Mouse (Mus musculus) liver, embryonic 15.5 days (tissue): ENCODE measurements around the gene Otulin. TPM values are rescaled to one million over a fixed set of nuclear protein-coding genes. Genes with fewer than 3 reads are reported as not detected.

ENCODE experiments used
- ATAC-seq: fragments of 200-750 bp; cut with Nextera tagmentation; 2 replicates; pipeline ENCODE4 v1.8.0; 2017; ENCODE audit warnings: moderate number of reproducible peaks, mild to moderate bottlenecking, moderate library complexity; ENCODE audit not compliant: insufficient read depth
- H3K27ac ChIP-seq: fragments of 300-500 bp; sonication (generic); replicated peaks from 2 replicates; pipeline ENCODE4 v1.5.1; 2015; ENCODE audit warnings: mild to moderate bottlenecking, inconsistent platforms
- H3K27me3 ChIP-seq: fragments of 300-500 bp; sonication (generic); 2 replicates; pipeline ENCODE4 v1.6.1; 2015; ENCODE audit warnings: mild to moderate bottlenecking, inconsistent platforms
- H3K36me3 ChIP-seq: fragments of 300-500 bp; sonication (generic); replicated peaks from 2 replicates; pipeline ENCODE4 v1.6.1; 2015; ENCODE audit warnings: moderate library complexity, mild to moderate bottlenecking, inconsistent platforms
- H3K4me1 ChIP-seq: fragments of 300-500 bp; sonication (generic); replicated peaks from 2 replicates; pipeline ENCODE4 v1.6.1; 2015; ENCODE audit warnings: inconsistent platforms
- H3K4me2 ChIP-seq: fragments of 300-500 bp; sonication (generic); 2 replicates; pipeline ENCODE4 v1.6.1; 2015; ENCODE audit warnings: moderate library complexity, mild to moderate bottlenecking, inconsistent platforms
- H3K4me3 ChIP-seq: fragments of 300-500 bp; sonication (generic); replicated peaks from 2 replicates; pipeline ENCODE4 v1.5.1; 2015; ENCODE audit warnings: mild to moderate bottlenecking, inconsistent platforms
- H3K9ac ChIP-seq: fragments of 300-500 bp; sonication (generic); 2 replicates; pipeline ENCODE4 v1.6.1; 2015; ENCODE audit warnings: moderate library complexity, mild to moderate bottlenecking, inconsistent platforms
- H3K9me3 ChIP-seq: fragments of 300-500 bp; sonication (generic); replicated peaks from 2 replicates; pipeline ENCODE4 v1.6.1; 2016; ENCODE audit warnings: inconsistent platforms
- WGBS: fragments of 180-500 bp; shearing (Covaris S2); methylation state at CpG from one replicate; pipeline ENCODE4 v1.1.7; 2015; ENCODE audit warnings: mixed read lengths; ENCODE audit not compliant: insufficient replicate concordance; 5-methylcytosine and 5-hydroxymethylcytosine counted together
- polyA plus RNA-seq: library from polyadenylated mRNA; unstranded; fragments of >200 nt; fragmentation: Nextera tagmentation; extraction: Ambion mirVana; gene quantifications from 2 replicates; pipeline ENCODE4 v1.2.1, GENCODE M21; 2015

Gene Otulin
- polyA plus RNA-seq, 1 experiment from 2014 or later, result 17.3 TPM

DNA sequence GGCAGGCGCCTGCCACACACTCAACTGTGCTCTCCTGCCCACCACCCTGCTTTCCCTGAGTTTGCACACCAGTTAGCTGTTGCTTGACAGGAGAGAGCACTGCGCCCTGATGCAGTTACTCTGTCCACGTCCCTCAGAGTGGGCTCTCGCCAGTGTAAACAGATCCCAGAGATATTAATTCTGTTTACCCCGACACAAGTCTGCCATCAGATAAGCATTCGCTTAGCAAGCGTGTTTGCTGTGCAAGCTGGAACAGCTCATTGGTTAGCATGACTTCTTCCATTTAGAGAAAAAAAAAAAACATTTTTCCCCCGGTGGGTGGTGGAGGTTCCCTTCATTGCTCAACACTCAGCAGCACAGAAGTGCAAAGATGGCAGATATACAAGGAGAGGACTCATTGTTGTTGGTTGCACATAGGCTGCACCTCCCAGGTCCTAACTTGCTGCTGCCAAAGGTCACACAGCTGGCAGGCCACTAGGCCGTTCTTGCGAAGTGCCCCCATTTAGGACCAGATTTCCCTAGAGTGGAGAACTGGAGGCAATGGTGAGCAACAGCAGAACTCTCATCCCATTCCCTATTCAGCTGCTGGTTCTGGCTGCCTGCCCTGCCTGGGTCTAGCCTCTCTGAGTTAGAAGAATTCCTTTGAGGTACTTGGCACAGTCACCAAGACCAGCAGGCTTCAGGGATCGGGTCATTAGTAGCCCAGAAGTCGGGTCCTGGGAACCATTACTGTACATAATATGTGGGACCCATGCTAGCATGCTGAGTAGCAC is 105.1 kb downstream of the Otulin start:
- Histone ChIP-seq H3K27ac (no peak overlapping the region), H3K36me3 (no peaks in the 10 kb centered on the region), H3K9me3 (no peaks in the 10 kb centered on the region), H3K4me1 (peaks cover 13% of the 10 kb centered on the region; the same call in 1 of the 2 replicates), H3K4me2 (no peak overlapping the region), H3K27me3 (no peaks in the 10 kb centered on the region), H3K9ac (no peak overlapping the region), H3K4me3 (no peak overlapping the region)
- 64% methylated on average over 12 of the region's 12 CpGs for WGBS
- ATAC-seq, result no peak

DNA sequence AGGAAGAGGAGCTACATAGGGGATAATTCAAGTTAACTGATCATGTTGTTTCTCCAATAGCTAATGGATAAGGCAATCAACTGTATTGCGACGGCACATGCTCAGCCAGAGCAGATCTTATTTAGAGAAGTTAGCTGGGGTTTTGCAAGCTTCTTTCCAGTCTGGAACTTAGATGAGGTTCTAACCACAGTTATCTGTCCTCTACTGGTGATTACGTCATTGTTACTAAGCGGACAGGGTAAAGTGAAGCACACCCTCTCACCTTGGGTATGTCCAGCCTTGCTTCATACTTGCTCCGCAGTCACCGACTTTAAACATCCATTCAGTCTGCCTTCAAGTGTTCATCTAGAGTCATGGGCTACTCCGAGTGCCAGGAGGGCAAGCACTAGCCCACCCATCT is 110.6 kb downstream of the Otulin start:
- Histone ChIP-seq H3K4me1 (peaks cover 3% of the 10 kb centered on the region; the same call in 1 of the 2 replicates), H3K4me3 (no peak overlapping the region), H3K36me3 (no peaks in the 10 kb centered on the region), H3K27ac (no peak overlapping the region), H3K4me2 (no peak overlapping the region), H3K27me3 (no peaks in the 10 kb centered on the region), H3K9me3 (no peaks in the 10 kb centered on the region), H3K9ac (no peak overlapping the region)
- ATAC-seq, result no peak
- WGBS, result 67% methylated on average over 7 of the region's 7 CpGs

DNA sequence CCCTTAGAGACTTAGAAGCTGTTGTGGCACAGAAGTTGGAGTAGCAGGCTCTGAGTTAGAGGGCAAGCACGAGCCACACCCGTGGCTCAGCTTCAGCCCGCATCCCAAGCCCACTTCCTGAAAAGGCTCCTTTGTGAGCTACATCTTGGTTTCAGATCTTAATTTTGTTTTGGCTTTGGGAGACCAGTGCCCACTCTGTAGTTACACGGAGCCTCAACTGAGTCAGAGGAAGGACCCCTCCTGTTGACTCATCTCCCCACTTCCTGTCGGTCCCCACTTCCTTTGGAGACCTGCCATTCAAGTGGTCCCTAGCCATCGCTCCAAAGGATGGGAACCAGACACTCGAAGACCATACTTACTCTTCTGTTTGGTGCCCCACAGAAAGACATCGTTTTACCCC is 112.5 kb downstream of the Otulin start:
- 19% methylated on average over 8 of the region's 8 CpGs for WGBS
- H3K4me1 ChIP-seq, result no peaks in the 10 kb centered on the region
- H3K4me2 ChIP-seq, result no peak overlapping the region
- H3K27ac ChIP-seq, result no peak overlapping the region
- no peak for ATAC-seq
- no peaks in the 10 kb centered on the region for H3K9me3 ChIP-seq
- no peak overlapping the region for H3K4me3 ChIP-seq
- no peak overlapping the region for H3K9ac ChIP-seq
- H3K36me3 ChIP-seq, result no peaks in the 10 kb centered on the region
- no peaks in the 10 kb centered on the region for H3K27me3 ChIP-seq

DNA sequence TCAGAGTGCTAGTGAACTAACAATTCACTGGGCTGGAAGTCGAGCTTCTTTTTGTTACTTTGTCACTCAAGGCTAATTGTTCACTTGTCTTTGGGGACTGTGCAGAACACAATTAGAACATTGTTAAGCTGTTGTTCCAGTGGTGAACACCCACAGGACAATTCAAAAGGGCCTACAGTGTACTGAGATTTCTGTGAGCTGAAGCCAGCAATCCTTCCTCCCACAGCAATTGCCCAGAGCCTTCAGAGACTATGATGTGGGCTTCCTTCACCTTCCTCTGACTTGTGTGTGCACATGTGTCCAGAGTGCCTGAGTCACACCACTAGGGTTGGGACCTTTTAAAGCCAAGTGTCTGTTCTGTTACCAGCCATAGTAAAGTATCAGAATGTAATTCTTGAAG is 113.6 kb downstream of the Otulin start:
- WGBS, result 68% methylated on average over 1 of the region's 1 CpGs
- H3K27me3 ChIP-seq, result no peaks in the 10 kb centered on the region

DNA sequence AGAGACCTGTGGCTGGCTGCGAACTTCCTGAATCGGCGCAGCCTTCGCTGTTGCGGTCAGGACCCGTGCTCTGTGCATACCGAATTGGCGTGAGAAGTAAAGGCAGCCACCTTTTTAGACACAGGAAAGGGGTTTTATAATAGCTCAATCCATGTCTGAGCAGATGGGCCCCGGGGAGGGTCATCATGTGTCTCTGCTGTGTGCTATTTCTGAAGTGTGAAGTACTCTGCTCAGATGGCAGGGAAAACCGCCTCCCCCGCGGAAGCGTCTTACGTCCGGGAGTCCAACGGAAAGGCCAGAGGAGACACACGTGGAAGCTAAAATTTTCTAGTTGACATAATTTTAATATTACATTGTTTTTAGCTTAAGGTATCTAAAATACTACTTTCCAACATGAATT is 121.5 kb downstream of the Otulin start:
- Histone ChIP-seq H3K36me3 (no peaks in the 10 kb centered on the region), H3K4me2 (no peak overlapping the region), H3K27ac (no peak overlapping the region), H3K9me3 (no peaks in the 10 kb centered on the region), H3K27me3 (no peaks in the 10 kb centered on the region), H3K4me3 (no peak overlapping the region), H3K4me1 (peaks cover 23% of the 10 kb centered on the region), H3K9ac (no peak overlapping the region)
- WGBS, result 88% methylated on average over 17 of the region's 17 CpGs
- ATAC-seq, result no peak

More for the DNA sequence above, 113.6 kb downstream of the Otulin start:
- Histone ChIP-seq H3K27ac (no peak overlapping the region), H3K4me1 (no peaks in the 10 kb centered on the region), H3K4me3 (no peak overlapping the region), H3K9ac (no peak overlapping the region), H3K9me3 (no peaks in the 10 kb centered on the region), H3K4me2 (no peak overlapping the region), H3K36me3 (no peaks in the 10 kb centered on the region)
- no peak for ATAC-seq

DNA sequence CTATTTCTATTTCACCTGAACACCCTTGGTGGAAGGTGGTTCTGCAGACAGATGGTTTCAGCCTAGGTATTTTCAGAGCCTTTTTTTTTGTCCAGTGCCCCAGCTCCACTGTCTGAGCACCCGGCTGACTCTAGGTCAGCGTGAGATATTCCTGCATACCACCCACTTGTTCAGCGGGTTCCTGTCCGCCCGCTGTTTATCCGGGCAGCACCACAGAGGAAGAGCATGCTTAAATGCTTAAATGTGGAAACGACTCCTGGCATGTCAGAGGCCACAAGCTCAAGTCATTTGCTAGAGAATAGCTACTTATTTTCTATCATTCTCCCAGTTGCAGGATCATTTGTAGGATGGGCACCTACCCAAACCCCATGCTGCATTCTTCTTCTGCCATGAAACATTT is 122.3 kb downstream of the Otulin start:
- Histone ChIP-seq H3K36me3 (no peaks in the 10 kb centered on the region), H3K9ac (no peak overlapping the region), H3K27ac (no peak overlapping the region), H3K27me3 (no peaks in the 10 kb centered on the region), H3K4me3 (no peak overlapping the region), H3K9me3 (no peaks in the 10 kb centered on the region), H3K4me1 (peaks cover 27% of the 10 kb centered on the region), H3K4me2 (no peak overlapping the region)
- WGBS, result 83% methylated on average over 7 of the region's 7 CpGs
- no peak for ATAC-seq

DNA sequence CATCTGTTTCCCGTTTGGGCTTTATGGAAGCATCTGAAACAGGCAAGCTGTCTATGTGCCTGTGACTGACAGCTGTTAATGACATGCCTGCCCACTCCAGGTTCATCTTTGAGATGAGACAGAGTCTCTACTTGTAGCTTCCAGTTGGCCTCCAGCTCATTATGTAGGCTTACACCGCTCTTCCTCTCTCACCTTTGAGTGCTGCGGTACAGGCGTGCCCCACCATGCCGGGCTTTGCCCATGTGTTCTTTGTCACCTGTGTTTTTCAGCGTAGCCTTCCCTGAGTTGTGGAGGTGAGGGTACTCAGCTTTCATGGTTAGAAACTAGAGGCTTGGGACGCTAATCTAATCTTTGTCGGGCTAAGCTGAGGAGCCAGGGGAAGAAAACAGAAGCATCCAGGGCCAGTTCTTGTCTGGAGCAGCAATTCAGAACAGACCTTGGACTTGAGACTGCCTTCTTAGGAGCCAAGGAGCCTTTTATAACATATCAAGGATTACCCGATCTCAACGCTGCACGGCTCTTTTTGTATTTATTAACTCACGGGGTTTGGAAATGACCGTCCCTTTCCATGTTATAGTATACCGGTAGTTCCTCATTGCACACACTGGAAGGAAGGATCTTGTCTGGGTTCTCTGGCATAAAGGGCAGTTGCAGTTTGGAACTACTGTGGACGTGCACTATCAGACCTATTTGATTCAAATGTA is 123.4 kb downstream of the Otulin start:
- Histone ChIP-seq H3K9ac (no peak overlapping the region), H3K4me2 (no peak overlapping the region), H3K4me3 (no peak overlapping the region), H3K27me3 (no peaks in the 10 kb centered on the region), H3K4me1 (peaks cover 31% of the 10 kb centered on the region), H3K9me3 (no peaks in the 10 kb centered on the region), H3K27ac (no peak overlapping the region), H3K36me3 (no peaks in the 10 kb centered on the region)
- WGBS, result 85% methylated on average over 15 of the region's 15 CpGs
- no peak for ATAC-seq

DNA sequence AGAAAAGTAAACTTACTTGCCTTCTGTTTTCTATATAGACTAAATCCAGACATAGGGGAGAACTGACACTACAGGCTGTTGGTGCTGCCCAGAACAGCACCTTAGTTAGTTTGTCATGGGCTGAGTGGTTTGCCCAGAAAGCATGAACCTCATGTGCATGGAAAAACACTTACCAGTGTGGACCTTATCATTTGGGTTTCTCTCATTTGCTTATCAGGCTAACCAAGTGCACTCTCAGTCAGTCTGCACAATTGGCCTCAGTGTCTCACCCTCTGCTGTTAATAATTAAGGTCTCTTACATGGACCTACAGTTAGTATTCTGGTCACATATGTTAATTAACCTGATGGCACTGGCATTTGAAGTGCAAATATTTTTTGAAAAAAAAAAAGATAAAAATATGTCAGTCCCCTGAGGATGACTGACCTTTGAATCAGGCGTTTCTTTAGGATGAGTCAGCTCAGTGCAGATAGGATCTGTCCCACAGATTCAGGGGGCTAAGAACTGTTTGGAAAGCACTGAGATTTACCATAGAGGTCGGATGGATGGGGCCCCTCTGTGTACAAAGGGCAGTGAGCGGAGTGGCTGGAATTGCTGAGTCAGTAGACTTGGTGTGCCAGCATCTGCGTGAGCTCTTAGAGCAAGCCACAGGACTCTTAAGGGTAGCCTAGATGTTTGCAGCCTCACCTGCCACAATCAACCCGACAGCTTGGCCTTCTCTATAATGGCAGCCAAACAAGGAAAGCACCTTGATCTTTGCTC is 124.2 kb downstream of the Otulin start:
- no peak overlapping the region for H3K4me3 ChIP-seq
- no peaks in the 10 kb centered on the region for H3K27me3 ChIP-seq
- peak overlapping the region; percentile 49 for H3K27ac ChIP-seq
- no peaks in the 10 kb centered on the region for H3K36me3 ChIP-seq
- H3K4me1 ChIP-seq, result peaks cover 38% of the 10 kb centered on the region
- 0 out of 2 replicates have a peak overlapping the region, but pooled peaks have one; percentile 13 for H3K9ac ChIP-seq
- WGBS, result 29% methylated on average over 5 of the region's 5 CpGs
- H3K9me3 ChIP-seq, result no peaks in the 10 kb centered on the region
- peak overlapping the region; percentile 6 for H3K4me2 ChIP-seq
- peak; percentile 81 for ATAC-seq

DNA sequence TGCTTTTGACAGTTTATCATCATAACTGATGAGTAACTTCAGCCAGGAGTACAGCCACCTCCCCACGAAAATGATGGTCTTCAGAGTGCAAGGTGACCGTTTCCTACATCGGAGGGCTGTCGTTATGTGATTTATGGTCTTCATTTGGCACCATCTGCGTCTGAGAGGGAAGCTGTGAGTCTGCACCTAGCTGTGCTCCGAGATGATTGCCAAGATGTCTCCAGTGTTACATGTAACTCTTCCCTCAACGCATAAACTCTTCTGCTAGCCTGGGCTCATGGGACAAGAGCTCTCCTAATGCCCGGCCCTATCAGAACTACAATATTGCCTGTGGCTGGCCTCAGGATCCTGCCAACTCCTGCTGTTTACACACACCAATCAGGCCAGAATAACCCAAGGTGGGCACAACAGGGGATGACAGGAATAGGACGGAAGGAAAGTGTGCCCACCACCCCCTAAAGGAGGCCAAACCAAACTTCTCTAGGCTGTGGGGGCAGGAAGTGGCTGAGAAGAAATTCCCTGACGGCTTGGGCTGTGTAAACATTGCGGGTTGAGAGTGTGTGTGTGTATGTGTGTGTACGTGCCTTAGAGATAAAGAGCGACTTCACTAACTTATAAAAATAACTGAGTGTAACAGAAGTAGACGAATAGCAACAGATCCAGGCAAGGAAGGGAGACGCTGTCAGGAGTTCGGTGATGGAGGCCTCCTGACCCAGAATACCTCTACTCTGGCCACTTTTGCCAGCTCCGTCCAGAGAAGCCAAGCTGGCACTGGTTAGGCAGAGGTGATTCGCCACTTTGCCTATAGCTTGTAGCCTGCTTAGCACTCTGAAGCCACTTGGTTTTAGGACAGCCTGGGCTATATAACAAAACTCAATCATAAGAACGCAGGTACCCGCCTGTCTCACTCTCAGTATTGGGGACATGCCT is 126.4 kb downstream of the Otulin start:
- peaks cover 58% of the 10 kb centered on the region for H3K4me1 ChIP-seq
- no peaks in the 10 kb centered on the region for H3K9me3 ChIP-seq
- H3K4me3 ChIP-seq, result no peak overlapping the region
- no peaks in the 10 kb centered on the region for H3K27me3 ChIP-seq
- WGBS, result 50% methylated on average over 20 of the region's 20 CpGs
- H3K36me3 ChIP-seq, result no peaks in the 10 kb centered on the region
- no peak overlapping the region for H3K4me2 ChIP-seq
- no peak overlapping the region; the same call in 1 of the 2 replicates for H3K27ac ChIP-seq
- no peak overlapping the region for H3K9ac ChIP-seq
- ATAC-seq, result no peak

DNA sequence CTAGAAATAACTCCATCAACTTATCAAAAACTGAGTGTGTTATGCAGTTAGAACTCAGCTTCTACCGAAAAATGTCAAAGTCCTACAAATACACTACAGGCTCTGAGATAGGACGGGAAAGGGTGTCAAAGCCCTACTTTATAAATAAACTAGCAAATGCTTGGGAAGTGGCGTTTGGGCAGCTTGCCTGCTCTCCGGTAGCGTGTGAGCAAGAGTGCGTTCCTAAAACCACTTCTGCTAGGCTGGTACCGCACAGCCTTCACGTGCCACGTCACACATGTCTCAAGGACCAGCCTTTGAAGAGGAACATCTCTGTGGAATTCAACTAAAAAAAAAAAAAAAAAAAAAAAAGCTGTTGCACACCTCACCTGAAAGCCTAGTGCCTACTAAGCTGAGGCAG is 127.3 kb downstream of the Otulin start:
- peaks cover 66% of the 10 kb centered on the region for H3K4me1 ChIP-seq
- no peaks in the 10 kb centered on the region for H3K27me3 ChIP-seq
- no peak overlapping the region for H3K4me2 ChIP-seq
- no peaks in the 10 kb centered on the region for H3K36me3 ChIP-seq
- H3K9ac ChIP-seq, result no peak overlapping the region
- WGBS, result 73% methylated on average over 9 of the region's 9 CpGs
- no peak overlapping the region for H3K4me3 ChIP-seq
- ATAC-seq, result no peak
- H3K9me3 ChIP-seq, result no peaks in the 10 kb centered on the region
- H3K27ac ChIP-seq, result no peak overlapping the region; the same call in 1 of the 2 replicates
